27 mouse cellular contexts compared by ENCODE assay signal in genomic region chr3:42212456-42212855, GRCm38 (mm10).
DNase-seq lines count a peak whose midpoint lies in the region.
"Had no signal": no experiment of that assay in that cellular context is flagged by ENCODE, and none has a peak within 500 bp of the region (broad histone marks: within the 10 kb centered on the region; RNA-seq: fewer than 3 reads in every experiment).

No protein-coding gene starts in this region.

- H3K27ac ChIP-seq in brown adipose tissue, adult 24 weeks (replicated peaks; ENCODE audit: low read depth, low read length): peak overlapping the region; percentile 71
- H3K27ac ChIP-seq: gastrocnemius, adult 2 months; heart, adult 2 months; heart, embryonic 13.5 days; hindbrain, embryonic 10.5 days; hindbrain, embryonic 15.5 days; kidney, embryonic 15.5 days; layer of hippocampus, adult 2 months; left cerebral cortex, adult 2 months; limb, embryonic 13.5 days; liver, embryonic 12.5 days; stomach, postnatal 0 days had no signal

- H3K4me3 ChIP-seq in brown adipose tissue, adult 24 weeks (ENCODE audit: insufficient read depth, low read depth, low read length): no peak overlapping the region
- H3K4me3 ChIP-seq: gastrocnemius, adult 2 months; heart, adult 2 months; heart, embryonic 13.5 days; hindbrain, embryonic 10.5 days; hindbrain, embryonic 15.5 days; kidney, embryonic 15.5 days; layer of hippocampus, adult 2 months; left cerebral cortex, adult 2 months; limb, embryonic 13.5 days; liver, embryonic 12.5 days had no signal

- DNase-seq in adrenal gland, adult 8-10 months: peak; percentile 27
- DNase-seq in adrenal gland, adult 18-20 months (ENCODE audit: low spot score in 2 of 2): no peak
- DNase-seq in lung, postnatal 36 days: peak; percentile 31
- no peak for DNase-seq in lung, postnatal 10 days
- DNase-seq in adipocyte (ENCODE audit: low spot score): peak; percentile 71
- DNase-seq in heart, postnatal 4 days: no peak
- DNase-seq: cerebellum, adult 8-10 months; cerebellum, postnatal 36 days; gastrocnemius, adult 2 months; gastrocnemius, postnatal 36 days; heart, adult 2 months; heart, postnatal 10 days; kidney, adult 11 months; kidney, postnatal 36 days; right cerebral cortex, adult 18-20 months; thymus, adult 18-20 months; thymus, postnatal 4 days had no signal

- peaks cover 3% of the 10 kb centered on the region; the same call in 1 of the 2 replicates for H3K4me1 ChIP-seq in brown adipose tissue, adult 24 weeks (ENCODE audit: control insufficient read depth, insufficient read depth, insufficient read length, low read length)
- H3K4me1 ChIP-seq: heart, embryonic 13.5 days; hindbrain, embryonic 10.5 days; liver, embryonic 12.5 days had no signal

Comparison
In these comparisons a context has a peak if more than half of its experiments do, and no peak if none do; other contexts are left out.
1. DNase-seq: peak in adrenal gland, adult 8-10 months (single experiment), lung, postnatal 36 days (single experiment) and adipocyte (single experiment); none in adrenal gland, adult 18-20 months (0 of 2), lung, postnatal 10 days (single experiment) and heart, postnatal 4 days (single experiment).